Comparison of ENCODE assay signal across 14 mouse cellular contexts in the genomic region with DNA sequence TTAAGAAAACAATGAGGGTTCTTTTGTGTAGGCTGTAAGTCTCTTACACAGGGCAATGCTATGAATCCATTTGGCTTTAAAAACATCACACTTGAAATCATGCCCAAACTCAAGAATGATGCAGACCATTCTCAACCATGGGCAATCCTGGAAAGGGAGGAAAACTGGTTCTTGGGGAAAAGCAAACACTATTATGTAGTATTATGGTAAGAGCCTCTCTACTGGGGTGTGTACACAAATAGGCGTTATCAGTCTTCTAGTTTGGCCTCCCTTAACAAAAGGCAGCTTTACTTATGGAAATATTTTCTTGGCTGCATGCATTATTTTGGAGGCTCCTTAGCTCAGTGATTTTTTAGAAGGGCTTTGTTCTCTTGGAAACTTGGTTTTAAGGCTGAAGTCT.
"Had no signal": no experiment of that assay in that cellular context is flagged by ENCODE, and none has a peak within 500 bp of the region (broad histone marks: within the 10 kb centered on the region; RNA-seq: fewer than 3 reads in every experiment).

No protein-coding gene starts in this region.

- H3K27me3 ChIP-seq: intestine, embryonic 15.5 days; liver, embryonic 15.5 days; megakaryocyte, embryonic 14.5 days; midbrain, embryonic 12.5 days had no signal

- H3K27ac ChIP-seq: intestine, embryonic 15.5 days; limb, embryonic 10.5 days; liver, embryonic 15.5 days; macrophage; midbrain, embryonic 12.5 days had no signal

- DNase-seq: kidney, adult 18-20 months; kidney, postnatal 10 days; kidney, postnatal 4 days; right cerebral cortex, postnatal 14 days; thymus, adult 18-20 months; thymus, postnatal 14 days had no signal

- H3K4me1 ChIP-seq: intestine, embryonic 15.5 days; limb, embryonic 10.5 days; liver, embryonic 15.5 days; midbrain, embryonic 12.5 days had no signal

- ATAC-seq: intestine, embryonic 15.5 days had no signal

- H3K4me3 ChIP-seq: intestine, embryonic 15.5 days; left cerebral cortex, adult 2 months; limb, embryonic 10.5 days; liver, embryonic 15.5 days; megakaryocyte, embryonic 14.5 days; midbrain, embryonic 12.5 days had no signal

- H3K36me3 ChIP-seq: intestine, embryonic 15.5 days; limb, embryonic 10.5 days; liver, embryonic 15.5 days; midbrain, embryonic 12.5 days had no signal

- H3K9me3 ChIP-seq: intestine, embryonic 15.5 days; limb, embryonic 10.5 days; liver, embryonic 15.5 days; midbrain, embryonic 12.5 days had no signal

- H3K9ac ChIP-seq: intestine, embryonic 15.5 days; liver, embryonic 15.5 days; midbrain, embryonic 12.5 days had no signal

- H3K4me2 ChIP-seq: intestine, embryonic 15.5 days; liver, embryonic 11.5 days; liver, embryonic 15.5 days; midbrain, embryonic 12.5 days had no signal
